Mouse (Mus musculus): ENCODE results near the gene Spock1. TPM values are rescaled to one million over a fixed set of nuclear protein-coding genes. Genes with fewer than 3 reads are reported as not detected.
"Not testable (repeated sequence)": the region's sequence is repeated elsewhere in the genome, so short reads cannot be mapped to it uniquely, and the experiment has no call there.

Spock1 gene
- polyA plus RNA-seq, 1 experiment from 2014 or later, result 0.06 TPM

- Histone ChIP-seq H3K9me3 (replicated peaks) (no peaks in the 10 kb centered on the region), H3K36me3 (replicated peaks) (no peaks in the 10 kb centered on the region), H3K4me1 (replicated peaks) (no peaks in the 10 kb centered on the region), H3K4me2 (no peak overlapping the region), H3K4me3 (replicated peaks) (no peak overlapping the region), H3K27ac (replicated peaks) (no peak overlapping the region), H3K27me3 (no peaks in the 10 kb centered on the region), H3K9ac (no peak overlapping the region)
- 32% methylated on average over 1 of the region's 1 CpGs for WGBS (ENCODE audit: insufficient replicate concordance)
- no peak for ATAC-seq (ENCODE audit: insufficient read depth)
These were observed 413.3 kb downstream of the Spock1 start for GRCm38 (mm10) chr13:57494838-57495237.

- Histone ChIP-seq H3K4me1 (replicated peaks) (no peaks in the 10 kb centered on the region), H3K36me3 (replicated peaks) (no peaks in the 10 kb centered on the region), H3K27me3 (no peaks in the 10 kb centered on the region), H3K27ac (replicated peaks) (no peak overlapping the region), H3K9ac (no peak overlapping the region), H3K4me2 (no peak overlapping the region), H3K4me3 (replicated peaks) (no peak overlapping the region), H3K9me3 (replicated peaks) (no peaks in the 10 kb centered on the region)
- ATAC-seq (ENCODE audit: insufficient read depth), result no peak
- 70% methylated on average over 8 of the region's 8 CpGs for WGBS (ENCODE audit: insufficient replicate concordance)
These were observed 419.2 kb downstream of the Spock1 start for GRCm38 (mm10) chr13:57488926-57489325.

GRCm38 (mm10) chr13:57484426-57485168, 423.5 kb downstream of the Spock1 start:
- 67% methylated on average over 16 of the region's 16 CpGs for WGBS (ENCODE audit: insufficient replicate concordance)
- H3K4me2 ChIP-seq, result no peak overlapping the region

GRCm38 (mm10) chr13:57476700-57477099, 431.4 kb downstream of the Spock1 start:
- Histone ChIP-seq H3K4me1 (replicated peaks) (no peaks in the 10 kb centered on the region), H3K4me3 (replicated peaks) (no peak overlapping the region), H3K27ac (replicated peaks) (no peak overlapping the region), H3K4me2 (no peak overlapping the region), H3K27me3 (no peaks in the 10 kb centered on the region), H3K36me3 (replicated peaks) (no peaks in the 10 kb centered on the region), H3K9me3 (replicated peaks) (no peaks in the 10 kb centered on the region), H3K9ac (no peak overlapping the region)
- no peak for ATAC-seq (ENCODE audit: insufficient read depth)
- 18% methylated on average over 6 of the region's 6 CpGs for WGBS (ENCODE audit: insufficient replicate concordance)

More at GRCm38 (mm10) chr13:57484426-57485168, 423.5 kb downstream of the Spock1 start:
- H3K27ac ChIP-seq (replicated peaks), result no peak overlapping the region
- H3K36me3 ChIP-seq (replicated peaks), result no peaks in the 10 kb centered on the region
- H3K27me3 ChIP-seq, result no peaks in the 10 kb centered on the region
- no peaks in the 10 kb centered on the region for H3K9me3 ChIP-seq (replicated peaks)
- H3K4me3 ChIP-seq (replicated peaks), result no peak overlapping the region
- no peak for ATAC-seq (ENCODE audit: insufficient read depth)
- no peaks in the 10 kb centered on the region for H3K4me1 ChIP-seq (replicated peaks)
- no peak overlapping the region for H3K9ac ChIP-seq

GRCm38 (mm10) chr13:57474068-57474467, 434.1 kb downstream of the Spock1 start:
- WGBS (ENCODE audit: insufficient replicate concordance), result 52% methylated on average over 2 of the region's 2 CpGs

GRCm38 (mm10) chr13:57470922-57471321, 437.2 kb downstream of the Spock1 start:
- 60% methylated on average over 4 of the region's 4 CpGs for WGBS (ENCODE audit: insufficient replicate concordance)
- H3K4me3 ChIP-seq (replicated peaks); ATAC-seq (ENCODE audit: insufficient read depth); H3K9me3 ChIP-seq (replicated peaks); H3K36me3 ChIP-seq (replicated peaks); H3K27ac ChIP-seq (replicated peaks); H3K27me3 ChIP-seq; H3K9ac ChIP-seq; H3K4me1 ChIP-seq (replicated peaks); H3K4me2 ChIP-seq: not testable (repeated sequence)

More at GRCm38 (mm10) chr13:57474068-57474467, 434.1 kb downstream of the Spock1 start:
- H3K9me3 ChIP-seq (replicated peaks), result no peaks in the 10 kb centered on the region
- no peak for ATAC-seq (ENCODE audit: insufficient read depth)
- no peak overlapping the region for H3K4me3 ChIP-seq (replicated peaks)
- no peaks in the 10 kb centered on the region for H3K4me1 ChIP-seq (replicated peaks)
- no peak overlapping the region for H3K27ac ChIP-seq (replicated peaks)
- H3K9ac ChIP-seq, result no peak overlapping the region
- H3K36me3 ChIP-seq (replicated peaks), result no peaks in the 10 kb centered on the region
- no peak overlapping the region for H3K4me2 ChIP-seq
- no peaks in the 10 kb centered on the region for H3K27me3 ChIP-seq

GRCm38 (mm10) chr13:57459978-57460377, 448.2 kb downstream of the Spock1 start:
- Histone ChIP-seq H3K36me3 (replicated peaks) (no peaks in the 10 kb centered on the region), H3K4me3 (replicated peaks) (no peak overlapping the region), H3K27me3 (no peaks in the 10 kb centered on the region), H3K9ac (no peak overlapping the region), H3K27ac (replicated peaks) (no peak overlapping the region), H3K9me3 (replicated peaks) (no peaks in the 10 kb centered on the region), H3K4me2 (no peak overlapping the region), H3K4me1 (replicated peaks) (no peaks in the 10 kb centered on the region)
- ATAC-seq (ENCODE audit: insufficient read depth), result no peak
- 67% methylated on average over 8 of the region's 8 CpGs for WGBS (ENCODE audit: insufficient replicate concordance)

- H3K27ac ChIP-seq (replicated peaks), result no peak overlapping the region
- no peak overlapping the region for H3K9ac ChIP-seq
- no peaks in the 10 kb centered on the region for H3K9me3 ChIP-seq (replicated peaks)
- no peaks in the 10 kb centered on the region for H3K36me3 ChIP-seq (replicated peaks)
- no peak overlapping the region for H3K4me3 ChIP-seq (replicated peaks)
- 37% methylated on average over 11 of the region's 11 CpGs for WGBS (ENCODE audit: insufficient replicate concordance)
- H3K4me2 ChIP-seq, result no peak overlapping the region
- no peaks in the 10 kb centered on the region for H3K4me1 ChIP-seq (replicated peaks)
- ATAC-seq (ENCODE audit: insufficient read depth), result no peak
- no peaks in the 10 kb centered on the region for H3K27me3 ChIP-seq
These were observed 457.8 kb downstream of the Spock1 start for GRCm38 (mm10) chr13:57450189-57450821.

GRCm38 (mm10) chr13:57448906-57449305, 459.2 kb downstream of the Spock1 start:
- 76% methylated on average over 7 of the region's 7 CpGs for WGBS (ENCODE audit: insufficient replicate concordance)
- no peaks in the 10 kb centered on the region for H3K36me3 ChIP-seq (replicated peaks)
- no peaks in the 10 kb centered on the region for H3K27me3 ChIP-seq
- H3K4me3 ChIP-seq (replicated peaks), result no peak overlapping the region
- no peak for ATAC-seq (ENCODE audit: insufficient read depth)
- no peaks in the 10 kb centered on the region for H3K9me3 ChIP-seq (replicated peaks)
- no peak overlapping the region for H3K27ac ChIP-seq (replicated peaks)
- H3K4me2 ChIP-seq, result no peak overlapping the region
- H3K9ac ChIP-seq, result no peak overlapping the region
- H3K4me1 ChIP-seq (replicated peaks), result no peaks in the 10 kb centered on the region

- Histone ChIP-seq H3K9ac (no peak overlapping the region), H3K9me3 (replicated peaks) (no peaks in the 10 kb centered on the region), H3K4me3 (replicated peaks) (no peak overlapping the region), H3K27ac (replicated peaks) (no peak overlapping the region), H3K4me2 (no peak overlapping the region), H3K4me1 (replicated peaks) (no peaks in the 10 kb centered on the region), H3K27me3 (no peaks in the 10 kb centered on the region), H3K36me3 (replicated peaks) (no peaks in the 10 kb centered on the region)
- WGBS (ENCODE audit: insufficient replicate concordance), result 55% methylated on average over 3 of the region's 3 CpGs
- no peak for ATAC-seq (ENCODE audit: insufficient read depth)
These were observed 463.2 kb downstream of the Spock1 start for GRCm38 (mm10) chr13:57444977-57445376.

- Histone ChIP-seq H3K4me2 (no peak overlapping the region), H3K4me3 (replicated peaks) (no peak overlapping the region), H3K27ac (replicated peaks) (no peak overlapping the region), H3K4me1 (replicated peaks) (no peaks in the 10 kb centered on the region), H3K36me3 (replicated peaks) (no peaks in the 10 kb centered on the region), H3K9ac (no peak overlapping the region), H3K27me3 (no peaks in the 10 kb centered on the region), H3K9me3 (replicated peaks) (no peaks in the 10 kb centered on the region)
- 74% methylated on average over 7 of the region's 7 CpGs for WGBS (ENCODE audit: insufficient replicate concordance)
- ATAC-seq (ENCODE audit: insufficient read depth), result no peak
These were observed 468.0 kb downstream of the Spock1 start for GRCm38 (mm10) chr13:57440111-57440510.
